Mouse (Mus musculus): ENCODE data around the gene Hist1h2af. TPM values are rescaled to one million over a fixed set of nuclear protein-coding genes. Genes with fewer than 3 reads are reported as not detected.

Gene Hist1h2af
- polyA plus RNA-seq, 1 experiment = 2.4 TPM

GRCm38 (mm10) chr13:23503797-23504196 is 29.9 kb upstream of the Hist1h2af start:
- Histone ChIP-seq H3K4me3 (replicated peaks; ENCODE audit: insufficient read depth, low read depth, low read length) (no peak overlapping the region), H3K27ac (ENCODE audit: insufficient read depth, low read length) (no peak overlapping the region), H3K4me1 (ENCODE audit: control insufficient read depth, insufficient read depth, low read length) (no peaks in the 10 kb centered on the region), H3K27me3 (ENCODE audit: control insufficient read depth, insufficient read depth, low read length) (no peaks in the 10 kb centered on the region; the same call in 1 of the 2 replicates)
- TF ChIP-seq CTCF (IDR thresholded peaks at IDR 0.05; ENCODE audit: borderline replicate concordance, insufficient read depth, low read depth, low read length) (no peak), POLR2A (IDR thresholded peaks at IDR 0.05; ENCODE audit: borderline replicate concordance, insufficient read depth, low read length) (no peak)
- peak; percentile 38 for DNase-seq
- 8% methylated on average over 9 of the region's 9 CpGs for WGBS

DNA sequence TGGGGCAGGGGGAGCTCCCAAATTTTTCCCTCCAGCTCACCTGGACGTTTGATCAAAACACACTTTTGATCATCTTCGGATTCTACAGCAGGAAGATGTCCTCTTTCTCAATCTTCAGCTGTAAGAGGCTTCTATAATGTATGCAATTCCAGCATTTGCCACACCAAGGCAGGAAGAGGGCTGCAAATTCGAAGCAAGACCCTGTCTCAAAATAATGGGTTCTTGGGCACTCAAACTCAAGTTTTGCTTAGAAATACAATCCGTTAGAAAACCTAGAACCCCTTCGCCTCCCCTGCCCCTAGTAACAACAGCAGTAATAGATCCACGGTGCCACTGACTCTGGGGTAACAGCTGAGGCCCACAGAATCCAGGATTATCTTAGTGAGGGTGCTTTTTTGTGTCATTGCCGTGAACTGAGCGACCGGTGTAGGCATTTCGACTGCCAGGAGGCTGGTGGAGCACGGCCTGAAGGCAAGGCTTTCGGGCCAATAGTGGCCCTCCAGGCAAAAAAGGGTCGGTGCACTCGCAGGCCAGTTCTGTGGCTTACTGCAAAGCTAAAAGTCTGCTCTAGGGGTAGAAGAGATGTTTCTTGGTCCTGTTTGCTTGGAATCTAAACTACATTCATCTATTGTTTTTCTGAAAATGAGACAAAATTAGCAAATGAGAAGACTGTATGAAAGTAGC is 27.9 kb upstream of the Hist1h2af start:
- 33% methylated on average over 14 of the region's 14 CpGs for WGBS
- no peak for TF ChIP-seq POLR2A (IDR thresholded peaks at IDR 0.05; ENCODE audit: borderline replicate concordance, insufficient read depth, low read length)
- TF ChIP-seq CTCF (IDR thresholded peaks at IDR 0.05; ENCODE audit: borderline replicate concordance, insufficient read depth, low read depth, low read length) = no peak
- H3K27me3 ChIP-seq (ENCODE audit: control insufficient read depth, insufficient read depth, low read length) = no peaks in the 10 kb centered on the region
- H3K4me3 ChIP-seq (replicated peaks; ENCODE audit: insufficient read depth, low read depth, low read length) = no peak overlapping the region
- DNase-seq = no peak
- H3K27ac ChIP-seq (ENCODE audit: insufficient read depth, low read length) = no peak overlapping the region
- no peaks in the 10 kb centered on the region for H3K4me1 ChIP-seq (ENCODE audit: control insufficient read depth, insufficient read depth, low read length)

DNA sequence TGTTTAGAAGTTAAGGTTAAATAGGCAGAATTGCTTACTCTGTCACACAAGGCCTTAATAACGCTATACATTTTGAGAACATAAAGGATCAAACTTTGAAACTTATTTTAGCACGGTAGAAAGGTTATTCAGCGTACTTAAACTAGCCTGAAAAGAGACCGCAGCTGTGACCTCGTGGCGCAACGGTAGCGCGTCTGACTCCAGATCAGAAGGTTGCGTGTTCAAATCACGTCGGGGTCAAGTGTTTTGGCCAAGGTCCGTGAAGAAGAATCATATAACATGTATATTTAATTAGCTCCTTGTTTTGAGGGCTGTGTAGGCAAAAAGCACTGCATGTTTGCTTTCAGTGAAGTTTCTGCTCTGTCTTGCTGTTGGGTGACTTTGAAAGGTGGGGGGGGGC is 27.4 kb upstream of the Hist1h2af start:
- Histone ChIP-seq H3K4me1 (ENCODE audit: control insufficient read depth, insufficient read depth, low read length) (no peaks in the 10 kb centered on the region), H3K4me3 (replicated peaks; ENCODE audit: insufficient read depth, low read depth, low read length) (no peak overlapping the region), H3K27me3 (ENCODE audit: control insufficient read depth, insufficient read depth, low read length) (no peaks in the 10 kb centered on the region), H3K27ac (ENCODE audit: insufficient read depth, low read length) (no peak overlapping the region)
- TF ChIP-seq CTCF (IDR thresholded peaks at IDR 0.05; ENCODE audit: borderline replicate concordance, insufficient read depth, low read depth, low read length) (no peak), POLR2A (IDR thresholded peaks at IDR 0.05; ENCODE audit: borderline replicate concordance, insufficient read depth, low read length) (no peak)
- peak in 1 of 2 experiments; percentile 27 for DNase-seq
- 47% methylated on average over 13 of the region's 13 CpGs for WGBS

DNA sequence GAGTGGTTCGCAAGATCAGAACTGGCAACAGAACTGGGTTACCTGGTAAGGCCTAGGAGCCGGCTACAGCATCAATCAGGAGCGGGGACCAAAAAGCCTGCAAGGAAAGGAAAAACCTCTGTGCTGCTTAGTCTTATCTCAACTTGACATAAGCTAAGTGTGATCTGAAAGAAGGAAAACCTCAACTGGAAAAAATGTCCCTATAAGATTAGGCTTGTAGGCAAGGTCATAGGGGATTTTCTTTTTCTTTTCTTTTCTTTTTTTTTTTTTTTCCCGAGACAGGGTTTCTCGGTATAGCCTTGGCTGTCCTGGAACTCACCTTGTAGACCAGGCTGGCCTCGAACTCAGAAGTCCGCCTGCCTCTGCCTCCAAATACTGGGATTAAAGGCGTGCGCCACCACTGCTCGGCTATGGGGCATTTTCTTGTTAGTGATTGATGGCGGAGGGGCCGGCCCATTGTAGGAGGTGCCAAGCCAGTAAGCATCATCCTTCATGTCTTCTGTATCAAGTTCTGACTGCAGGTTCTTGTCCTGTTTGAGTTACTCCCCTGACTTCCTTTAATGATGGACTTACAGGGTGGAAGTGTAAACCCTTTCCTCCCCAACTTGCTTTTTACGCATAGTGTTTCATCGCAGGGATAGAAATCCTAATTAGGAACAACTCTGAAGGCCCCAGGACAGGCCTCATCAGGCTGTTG is 26.7 kb upstream of the Hist1h2af start:
- H3K27me3 ChIP-seq (ENCODE audit: control insufficient read depth, insufficient read depth, low read length) = no peaks in the 10 kb centered on the region
- no peak overlapping the region for H3K27ac ChIP-seq (ENCODE audit: insufficient read depth, low read length)
- no peak overlapping the region for H3K4me3 ChIP-seq (replicated peaks; ENCODE audit: insufficient read depth, low read depth, low read length)
- no peak for DNase-seq
- no peaks in the 10 kb centered on the region for H3K4me1 ChIP-seq (ENCODE audit: control insufficient read depth, insufficient read depth, low read length)
- 59% methylated on average over 14 of the region's 14 CpGs for WGBS
- TF ChIP-seq CTCF (IDR thresholded peaks at IDR 0.05; ENCODE audit: borderline replicate concordance, insufficient read depth, low read depth, low read length) (no peak), POLR2A (IDR thresholded peaks at IDR 0.05; ENCODE audit: borderline replicate concordance, insufficient read depth, low read length) (no peak)

GRCm38 (mm10) chr13:23510127-23510526 is 23.6 kb upstream of the Hist1h2af start:
- TF ChIP-seq POLR2A (IDR thresholded peaks at IDR 0.05; ENCODE audit: borderline replicate concordance, insufficient read depth, low read length) (no peak), CTCF (IDR thresholded peaks at IDR 0.05; ENCODE audit: borderline replicate concordance, insufficient read depth, low read depth, low read length) (no peak)
- no peak for DNase-seq
- 54% methylated on average over 1 of the region's 1 CpGs for WGBS

DNA sequence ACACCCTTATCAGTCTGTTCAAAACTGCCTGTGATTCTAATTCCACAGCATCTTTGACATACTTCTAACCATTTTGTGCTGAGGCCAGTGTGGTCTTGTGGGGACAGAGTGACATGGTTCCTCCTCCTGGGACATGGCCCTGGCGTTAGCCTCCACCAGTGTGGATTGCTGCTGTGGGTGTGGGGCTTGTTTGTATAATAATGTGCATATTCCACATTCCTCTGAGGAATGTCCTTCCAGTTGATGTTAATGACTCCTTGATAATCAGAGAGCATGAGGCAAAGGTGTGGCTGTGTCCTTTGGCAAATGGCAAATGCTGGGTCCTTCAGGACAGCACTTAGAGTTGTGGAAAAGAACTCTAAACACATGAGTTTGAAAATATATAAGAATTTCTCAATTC is 20.2 kb upstream of the Hist1h2af start:
- Histone ChIP-seq H3K4me1 (ENCODE audit: control insufficient read depth, insufficient read depth, low read length) (no peaks in the 10 kb centered on the region), H3K27me3 (ENCODE audit: control insufficient read depth, insufficient read depth, low read length) (no peaks in the 10 kb centered on the region), H3K27ac (ENCODE audit: insufficient read depth, low read length) (no peak overlapping the region), H3K4me3 (replicated peaks; ENCODE audit: insufficient read depth, low read depth, low read length) (no peak overlapping the region)
- no peak for DNase-seq
- no peak for TF ChIP-seq CTCF (IDR thresholded peaks at IDR 0.05; ENCODE audit: borderline replicate concordance, insufficient read depth, low read depth, low read length)
- no peak for TF ChIP-seq POLR2A (IDR thresholded peaks at IDR 0.05; ENCODE audit: borderline replicate concordance, insufficient read depth, low read length)
- WGBS = 93% methylated on average over 1 of the region's 1 CpGs

More at GRCm38 (mm10) chr13:23510127-23510526, 23.6 kb upstream of the Hist1h2af start:
- Histone ChIP-seq H3K27ac (ENCODE audit: insufficient read depth, low read length) (no peak overlapping the region), H3K4me3 (replicated peaks; ENCODE audit: insufficient read depth, low read depth, low read length) (no peak overlapping the region), H3K4me1 (ENCODE audit: control insufficient read depth, insufficient read depth, low read length) (no peaks in the 10 kb centered on the region), H3K27me3 (ENCODE audit: control insufficient read depth, insufficient read depth, low read length) (no peaks in the 10 kb centered on the region)

GRCm38 (mm10) chr13:23515281-23515680 is 18.4 kb upstream of the Hist1h2af start:
- no peak overlapping the region for H3K27ac ChIP-seq (ENCODE audit: insufficient read depth, low read length)
- WGBS = 85% methylated on average over 5 of the region's 5 CpGs
- DNase-seq = no peak

More at GRCm38 (mm10) chr13:23515281-23515680, 18.4 kb upstream of the Hist1h2af start:
- H3K4me3 ChIP-seq (replicated peaks; ENCODE audit: insufficient read depth, low read depth, low read length) = no peak overlapping the region
- TF ChIP-seq CTCF (IDR thresholded peaks at IDR 0.05; ENCODE audit: borderline replicate concordance, insufficient read depth, low read depth, low read length) (no peak), POLR2A (IDR thresholded peaks at IDR 0.05; ENCODE audit: borderline replicate concordance, insufficient read depth, low read length) (no peak)
- no peaks in the 10 kb centered on the region for H3K4me1 ChIP-seq (ENCODE audit: control insufficient read depth, insufficient read depth, low read length)
- no peaks in the 10 kb centered on the region for H3K27me3 ChIP-seq (ENCODE audit: control insufficient read depth, insufficient read depth, low read length)

Data from cerebellum, adult 2 months (tissue).